Mouse (Mus musculus): ENCODE data around the gene Drd3.
A peak's percentile ranks its signal among the peaks of the same experiment; 100 is the strongest.

The Drd3 gene

GRCm38 (mm10) chr16:43801791-43802307 is 48.0 kb downstream of the Drd3 start:
- DNase-seq (ENCODE audit: low read depth): peak; percentile 75

GRCm38 (mm10) chr16:43802466-43802865 is 48.6 kb downstream of the Drd3 start:
- no peak for DNase-seq (ENCODE audit: low read depth)

- peak; percentile 11 for DNase-seq (ENCODE audit: low read depth)
Observed at GRCm38 (mm10) chr16:43804364-43804763, 50.5 kb downstream of the Drd3 start.

GRCm38 (mm10) chr16:43807048-43807447 is 53.2 kb downstream of the Drd3 start:
- DNase-seq (ENCODE audit: low read depth): no peak

GRCm38 (mm10) chr16:43809429-43809828 is 55.6 kb downstream of the Drd3 start:
- DNase-seq (ENCODE audit: low read depth): no peak

GRCm38 (mm10) chr16:43811402-43811801 is 57.6 kb downstream of the Drd3 start:
- DNase-seq (ENCODE audit: low read depth): no peak

- DNase-seq (ENCODE audit: low read depth): no peak
Observed at GRCm38 (mm10) chr16:43814644-43815043, 60.8 kb downstream of the Drd3 start.

- DNase-seq (ENCODE audit: low read depth): no peak
Observed at GRCm38 (mm10) chr16:43816321-43816720, 62.5 kb downstream of the Drd3 start.

GRCm38 (mm10) chr16:43818404-43818803 is 64.6 kb downstream of the Drd3 start:
- no peak for DNase-seq (ENCODE audit: low read depth)

- no peak for DNase-seq (ENCODE audit: low read depth)
Observed at GRCm38 (mm10) chr16:43827492-43827891, 73.7 kb downstream of the Drd3 start.

GRCm38 (mm10) chr16:43831957-43832356 is 78.1 kb downstream of the Drd3 start:
- DNase-seq (ENCODE audit: low read depth): peak; percentile 59

- DNase-seq (ENCODE audit: low read depth): peak; percentile 78
Observed at GRCm38 (mm10) chr16:43841236-43841635, 87.4 kb downstream of the Drd3 start.

- no peak for DNase-seq (ENCODE audit: low read depth)
Observed at GRCm38 (mm10) chr16:43849839-43850238, 96.0 kb downstream of the Drd3 start.

GRCm38 (mm10) chr16:43858941-43859476 is 105.2 kb downstream of the Drd3 start:
- no peak for DNase-seq (ENCODE audit: low read depth)

- DNase-seq (ENCODE audit: low read depth): peak; percentile 10
Observed at GRCm38 (mm10) chr16:43860624-43861023, 106.8 kb downstream of the Drd3 start.

GRCm38 (mm10) chr16:43869805-43870204 is 116.0 kb downstream of the Drd3 start:
- no peak for DNase-seq (ENCODE audit: low read depth)

GRCm38 (mm10) chr16:43871419-43871818 is 117.6 kb downstream of the Drd3 start:
- no peak for DNase-seq (ENCODE audit: low read depth)

Measured in 416B (cell line).